Mouse (Mus musculus) midbrain, embryonic 10.5 days (tissue): Measurements from ENCODE around the gene Susd3. TPM values are rescaled to one million over a fixed set of nuclear protein-coding genes. Genes with fewer than 3 reads are reported as not detected.

ENCODE experiments used
- DNase-seq: peaks from one replicate; pipeline ENCODE4 v3.0.0-alpha.2; 2017; ENCODE audit warnings: low spot score
- H3K27ac ChIP-seq: fragments of 300-500 bp; sonication (generic); replicated peaks from 2 replicates; pipeline ENCODE4 v1.5.1; 2016; ENCODE audit warnings: mild to moderate bottlenecking
- H3K27me3 ChIP-seq: fragments of 300-500 bp; sonication (generic); 2 replicates; pipeline ENCODE4 v1.6.1; 2016; ENCODE audit warnings: low read depth, mild to moderate bottlenecking; ENCODE audit not compliant: poor library complexity, severe bottlenecking
- H3K36me3 ChIP-seq: fragments of 300-500 bp; sonication (generic); 2 replicates; pipeline ENCODE4 v1.6.1; 2016; ENCODE audit warnings: mild to moderate bottlenecking, moderate library complexity
- H3K4me1 ChIP-seq: fragments of 300-500 bp; sonication (generic); 2 replicates; pipeline ENCODE4 v1.6.1; 2016
- H3K4me3 ChIP-seq: fragments of 300-500 bp; sonication (generic); 2 replicates; pipeline ENCODE4 v1.5.1; 2016; ENCODE audit warnings: mild to moderate bottlenecking, moderate library complexity
- H3K9me3 ChIP-seq: fragments of 300-500 bp; sonication (generic); replicated peaks from 2 replicates; pipeline ENCODE4 v1.6.1; 2016; ENCODE audit warnings: mild to moderate bottlenecking
- WGBS: fragments of 180-500 bp; shearing (Covaris S2); methylation state at CpG from one replicate; pipeline ENCODE4 v1.1.7; 2016; 5-methylcytosine and 5-hydroxymethylcytosine counted together
- polyA plus RNA-seq: library from polyadenylated mRNA; unstranded; fragments of >200 nt; fragmentation: Nextera tagmentation; extraction: Ambion mirVana; gene quantifications from 2 replicates; pipeline ENCODE4 v1.2.1, GENCODE M21; 2016

The Susd3 gene
- polyA plus RNA-seq, 1 experiment from 2014 or later = 1.0 TPM

- peaks cover 59% of the 10 kb centered on the region for H3K4me1 ChIP-seq
- peak overlapping the region; percentile 88; the same call in 1 of the 2 replicates for H3K4me3 ChIP-seq
- H3K36me3 ChIP-seq = no peaks in the 10 kb centered on the region
- 48% methylated on average over 9 of the region's 9 CpGs for WGBS
- no peak for DNase-seq
- H3K27ac ChIP-seq = no peak overlapping the region
- H3K9me3 ChIP-seq = 0 out of 2 replicates have a peak, but pooled peaks cover 5% of the 10 kb centered on the region
- H3K27me3 ChIP-seq = peaks cover 60% of the 10 kb centered on the region
Observed at GRCm38 (mm10) chr13:49216808-49217561, 31.5 kb downstream of the Susd3 start.

- no peak for DNase-seq
- H3K36me3 ChIP-seq = no peaks in the 10 kb centered on the region
- peaks cover 67% of the 10 kb centered on the region for H3K4me1 ChIP-seq
- 0 out of 2 replicates have a peak, but pooled peaks cover 3% of the 10 kb centered on the region for H3K9me3 ChIP-seq
- H3K4me3 ChIP-seq = peak overlapping the region; percentile 88
- peak overlapping the region; percentile 84 for H3K27ac ChIP-seq
- peaks cover 60% of the 10 kb centered on the region for H3K27me3 ChIP-seq
- 3% methylated on average over 17 of the region's 17 CpGs for WGBS
Observed at GRCm38 (mm10) chr13:49216220-49216552, 32.3 kb downstream of the Susd3 start.

- Histone ChIP-seq H3K4me3 (peak within 1 kb of the TSS; percentile 88), H3K27me3 (peaks cover 60% of the 10 kb centered on the region), H3K36me3 (no peaks in the 10 kb centered on the region), H3K4me1 (peaks cover 72% of the 10 kb centered on the region), H3K9me3 (no peaks in the 10 kb centered on the region), H3K27ac (peak within 1 kb of the TSS; percentile 84)
- under 1% methylated on average over 77 of the region's 78 CpGs for WGBS
- DNase-seq = peak; percentile 92
Observed at GRCm38 (mm10) chr13:49215504-49216219, 32.8 kb downstream of the Susd3 start, which contains the start of gene Card19. Gene Card19 (minus strand): TSS chr13:49216037.

- 9% methylated on average over 5 of the region's 5 CpGs for WGBS
- Histone ChIP-seq H3K9me3 (no peaks in the 10 kb centered on the region), H3K36me3 (no peaks in the 10 kb centered on the region), H3K27me3 (peaks cover 57% of the 10 kb centered on the region), H3K4me3 (peak overlapping the region; percentile 88), H3K4me1 (peaks cover 72% of the 10 kb centered on the region), H3K27ac (peak overlapping the region; percentile 84)
- DNase-seq = no peak
Observed at GRCm38 (mm10) chr13:49215128-49215503, 33.4 kb downstream of the Susd3 start.

- 89% methylated on average over 3 of the region's 3 CpGs for WGBS
- Histone ChIP-seq H3K27me3 (peaks cover 50% of the 10 kb centered on the region), H3K9me3 (no peaks in the 10 kb centered on the region), H3K27ac (no peak overlapping the region), H3K36me3 (no peaks in the 10 kb centered on the region), H3K4me3 (no peak overlapping the region), H3K4me1 (peaks cover 74% of the 10 kb centered on the region)
- DNase-seq = no peak
Observed at GRCm38 (mm10) chr13:49214454-49214853, 34.1 kb downstream of the Susd3 start.

GRCm38 (mm10) chr13:49213531-49213932, 35.0 kb downstream of the Susd3 start:
- no peaks in the 10 kb centered on the region for H3K36me3 ChIP-seq
- H3K4me1 ChIP-seq = peaks cover 73% of the 10 kb centered on the region
- H3K27ac ChIP-seq = peak overlapping the region; percentile 50; the same call in 1 of the 2 replicates
- peaks cover 47% of the 10 kb centered on the region for H3K27me3 ChIP-seq
- no peak for DNase-seq
- H3K9me3 ChIP-seq = no peaks in the 10 kb centered on the region
- no peak overlapping the region for H3K4me3 ChIP-seq
- WGBS = 62% methylated on average over 4 of the region's 4 CpGs

GRCm38 (mm10) chr13:49212711-49213500, 35.6 kb downstream of the Susd3 start:
- peaks cover 69% of the 10 kb centered on the region for H3K4me1 ChIP-seq
- peaks cover 41% of the 10 kb centered on the region for H3K27me3 ChIP-seq
- no peaks in the 10 kb centered on the region for H3K9me3 ChIP-seq
- no peak overlapping the region for H3K4me3 ChIP-seq
- H3K27ac ChIP-seq = 0 out of 2 replicates have a peak overlapping the region, but pooled peaks have one; percentile 50
- no peaks in the 10 kb centered on the region for H3K36me3 ChIP-seq
- DNase-seq = no peak
- WGBS = 81% methylated on average over 4 of the region's 4 CpGs

- Histone ChIP-seq H3K27me3 (peaks cover 11% of the 10 kb centered on the region), H3K4me1 (peaks cover 43% of the 10 kb centered on the region), H3K9me3 (no peaks in the 10 kb centered on the region), H3K27ac (no peak overlapping the region), H3K4me3 (no peak overlapping the region), H3K36me3 (no peaks in the 10 kb centered on the region)
- WGBS = 63% methylated on average over 7 of the region's 7 CpGs
- no peak for DNase-seq
Observed at GRCm38 (mm10) chr13:49209306-49209705, 39.2 kb downstream of the Susd3 start.

GRCm38 (mm10) chr13:49206341-49206740, 42.2 kb downstream of the Susd3 start:
- DNase-seq = no peak
- H3K4me3 ChIP-seq = no peak overlapping the region
- no peaks in the 10 kb centered on the region for H3K9me3 ChIP-seq
- H3K36me3 ChIP-seq = no peaks in the 10 kb centered on the region
- WGBS = 93% methylated on average over 2 of the region's 2 CpGs
- H3K27ac ChIP-seq = no peak overlapping the region
- peaks cover 21% of the 10 kb centered on the region for H3K4me1 ChIP-seq
- H3K27me3 ChIP-seq = no peaks in the 10 kb centered on the region

GRCm38 (mm10) chr13:49205381-49205998, 43.0 kb downstream of the Susd3 start:
- Histone ChIP-seq H3K27me3 (no peaks in the 10 kb centered on the region), H3K27ac (no peak overlapping the region), H3K36me3 (no peaks in the 10 kb centered on the region), H3K9me3 (no peaks in the 10 kb centered on the region), H3K4me3 (no peak overlapping the region), H3K4me1 (peaks cover 17% of the 10 kb centered on the region)
- peak; percentile 73 for DNase-seq
- WGBS = 58% methylated on average over 13 of the region's 13 CpGs

- DNase-seq = no peak
- Histone ChIP-seq H3K4me1 (peaks cover 11% of the 10 kb centered on the region; the same call in 1 of the 2 replicates), H3K27ac (no peak overlapping the region), H3K9me3 (no peaks in the 10 kb centered on the region), H3K4me3 (no peak overlapping the region), H3K27me3 (no peaks in the 10 kb centered on the region), H3K36me3 (no peaks in the 10 kb centered on the region)
- WGBS = 90% methylated on average over 7 of the region's 7 CpGs
Observed at GRCm38 (mm10) chr13:49202556-49202955, 46.0 kb downstream of the Susd3 start.

GRCm38 (mm10) chr13:49200688-49201087, 47.8 kb downstream of the Susd3 start:
- 92% methylated on average over 13 of the region's 13 CpGs for WGBS
- H3K4me1 ChIP-seq = peaks cover 11% of the 10 kb centered on the region; the same call in 1 of the 2 replicates
- H3K9me3 ChIP-seq = no peaks in the 10 kb centered on the region
- DNase-seq = no peak
- no peak overlapping the region for H3K27ac ChIP-seq
- H3K4me3 ChIP-seq = no peak overlapping the region
- no peaks in the 10 kb centered on the region for H3K27me3 ChIP-seq
- 0 out of 2 replicates have a peak, but pooled peaks cover 4% of the 10 kb centered on the region for H3K36me3 ChIP-seq
